Mouse (Mus musculus): ENCODE data around the gene Gm20825. TPM values are rescaled to one million over a fixed set of nuclear protein-coding genes. Genes with fewer than 3 reads are reported as not detected.
"Not testable (repeated sequence)": the region's sequence is repeated elsewhere in the genome, so short reads cannot be mapped to it uniquely, and the experiment has no call there.

Gm20825 gene
- polyA plus RNA-seq (2012; rRNA removed): not detected in 2 replicates

GRCm38 (mm10) chrY:8071407-8071806 lies at the start of gene Gm20825:
TSS of gene Gm20825 (minus strand) at chrY:8071507.
- H3K36me3 ChIP-seq (ENCODE audit: control insufficient read depth, insufficient read depth, low read length); H3K27ac ChIP-seq (ENCODE audit: insufficient read depth, low read length); H3K4me3 ChIP-seq (ENCODE audit: extremely low read depth, insufficient read depth, insufficient read length); H3K27me3 ChIP-seq (ENCODE audit: control insufficient read depth, insufficient read depth, low read length); H3K4me1 ChIP-seq (ENCODE audit: control insufficient read depth, insufficient read depth, insufficient read length); DNase-seq (ENCODE audit: low read depth in 1 of 2, low spot score in 2 of 2): not testable (repeated sequence)
- 56% methylated on average over 2 of the region's 4 CpGs for WGBS

Other genes starting within 250 kb of the Gm20825 start
- not detected in 2 replicates for gene Gm29049, start 74.3 kb downstream of the Gm20825 start, polyA plus RNA-seq (2012; rRNA removed)
- gene Gm20824, start 186.4 kb upstream of the Gm20825 start, polyA plus RNA-seq (2012; rRNA removed): not detected in 2 replicates